Mouse (Mus musculus) embryonic facial prominence, embryonic 11.5 days (tissue): ENCODE measurements around the gene Olfr1130. TPM values are rescaled to one million over a fixed set of nuclear protein-coding genes. Genes with fewer than 3 reads are reported as not detected.
"Not testable (repeated sequence)": the region's sequence is repeated elsewhere in the genome, so short reads cannot be mapped to it uniquely, and the experiment has no call there.

Experiments
- ATAC-seq: fragments of 200-750 bp; cut with Nextera tagmentation; replicated peaks from 2 replicates; pipeline ENCODE4 v1.8.0; 2017; ENCODE audit warnings: low read depth; ENCODE audit not compliant: insufficient number of reproducible peaks, low FRiP score, low TSS enrichment
- DNase-seq: peaks from one replicate; pipeline ENCODE4 v3.0.0-alpha.2; 2015; ENCODE audit warnings: low spot score
- H3K27ac ChIP-seq: fragments of 300-500 bp; sonication (generic); replicated peaks from 2 replicates; pipeline ENCODE4 v1.5.1; 2014; ENCODE audit warnings: mild to moderate bottlenecking, low read depth, low read length, control low read depth
- H3K27me3 ChIP-seq: fragments of 300-500 bp; sonication (generic); 2 replicates; pipeline ENCODE4 v1.6.1; 2014; ENCODE audit warnings: mild to moderate bottlenecking, low read length, moderate library complexity, mixed read lengths; ENCODE audit not compliant: control insufficient read depth, insufficient read depth
- H3K36me3 ChIP-seq: fragments of 300-500 bp; sonication (generic); replicated peaks from 2 replicates; pipeline ENCODE4 v1.6.1; 2014; ENCODE audit warnings: low read depth, mild to moderate bottlenecking, low read length, moderate library complexity, mixed read lengths; ENCODE audit not compliant: control insufficient read depth, insufficient read depth
- H3K4me1 ChIP-seq: fragments of 300-500 bp; sonication (generic); 2 replicates; pipeline ENCODE4 v1.6.1; 2014; ENCODE audit warnings: low read length, mixed read lengths; ENCODE audit not compliant: control insufficient read depth, insufficient read depth
- H3K4me2 ChIP-seq: fragments of 300-500 bp; sonication (generic); 2 replicates; pipeline ENCODE4 v1.6.1; 2014; ENCODE audit warnings: low read depth, mild to moderate bottlenecking, control low read depth, low read length, moderate library complexity
- H3K4me3 ChIP-seq: fragments of 300-500 bp; sonication (generic); 2 replicates; pipeline ENCODE4 v1.5.1; 2014; ENCODE audit warnings: low read depth, low read length, control low read depth
- H3K9ac ChIP-seq: fragments of 300-500 bp; sonication (generic); replicated peaks from 2 replicates; pipeline ENCODE4 v1.6.1; 2014; ENCODE audit warnings: mild to moderate bottlenecking, control low read depth, low read length
- H3K9me3 ChIP-seq: fragments of 300-500 bp; sonication (generic); replicated peaks from 2 replicates; pipeline ENCODE4 v1.6.1; 2016; ENCODE audit warnings: mild to moderate bottlenecking, low read length, inconsistent platforms, mixed read lengths; ENCODE audit not compliant: control insufficient read depth
- WGBS: fragments of 180-500 bp; shearing (Covaris S2); extraction: QIAGEN DNeasy Blood & Tissue Kit; methylation state at CpG from one replicate; pipeline ENCODE4 v1.1.7; 2014; 5-methylcytosine and 5-hydroxymethylcytosine counted together
- polyA plus RNA-seq: library from polyadenylated mRNA; unstranded; fragments of >200 nt; fragmentation: Nextera tagmentation; extraction: Ambion mirVana; gene quantifications from 2 replicates; pipeline ENCODE4 v1.2.1, GENCODE M21; 2014

Olfr1130 gene
- polyA plus RNA-seq: not detected in 2 replicates

DNA sequence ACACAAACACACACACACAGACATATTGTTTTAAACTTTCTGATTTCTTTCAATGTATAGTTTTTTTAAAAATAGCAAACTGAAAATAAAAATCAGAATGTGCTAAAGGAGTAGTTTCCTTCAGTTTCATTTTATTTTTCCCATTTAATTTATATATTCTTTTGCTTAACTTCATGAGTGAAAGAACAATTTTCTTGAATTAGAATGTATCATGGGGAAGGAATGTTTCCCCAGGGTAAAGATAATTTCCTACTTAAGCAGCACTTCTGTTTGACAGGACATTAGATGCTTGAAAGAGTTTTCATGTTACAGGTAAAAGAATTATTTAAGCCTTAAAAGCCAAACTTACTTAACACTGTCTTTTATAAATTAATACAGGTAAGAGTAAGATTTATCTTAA is at the start of gene Olfr1130:
Gene Olfr1130 (plus strand): TSS at position 301 of the 400 bp plus-strand sequence.
- not testable (repeated sequence) for H3K27ac ChIP-seq, DNase-seq, H3K36me3 ChIP-seq, H3K27me3 ChIP-seq, ATAC-seq, H3K4me2 ChIP-seq, H3K4me3 ChIP-seq, H3K9ac ChIP-seq, H3K4me1 ChIP-seq, H3K9me3 ChIP-seq

GRCm38 (mm10) chr2:87573602-87574001 is 32.4 kb upstream of the Olfr1130 start, which contains the start of gene Olfr1129:
TSS of gene Olfr1129 (plus strand) at chr2:87573902.
- not testable (repeated sequence) for H3K36me3 ChIP-seq, H3K9ac ChIP-seq, H3K4me3 ChIP-seq, H3K4me1 ChIP-seq, H3K27me3 ChIP-seq, ATAC-seq, H3K9me3 ChIP-seq, DNase-seq, H3K27ac ChIP-seq, H3K4me2 ChIP-seq
- 79% methylated on average over 1 of the region's 1 CpGs for WGBS

GRCm38 (mm10) chr2:87626804-87627203 is 20.8 kb downstream of the Olfr1130 start, which contains the start of gene Olfr1131:
TSS of gene Olfr1131 (plus strand) at chr2:87627104.
- H3K4me1 ChIP-seq: no peaks in the 10 kb centered on the region
- H3K4me3 ChIP-seq: no peak within 1 kb of the TSS
- 65% methylated on average over 3 of the region's 3 CpGs for WGBS
- no peak within 1 kb of the TSS for H3K27ac ChIP-seq
- no peaks in the 10 kb centered on the region for H3K27me3 ChIP-seq
- no peak for DNase-seq
- H3K9ac ChIP-seq: no peak within 1 kb of the TSS
- H3K4me2 ChIP-seq: no peak within 1 kb of the TSS
- H3K36me3 ChIP-seq: no peaks in the 10 kb centered on the region
- no peak for ATAC-seq
- H3K9me3 ChIP-seq: no peaks in the 10 kb centered on the region

GRCm38 (mm10) chr2:87637435-87637834 is 31.4 kb downstream of the Olfr1130 start, which contains the start of gene Olfr1132:
TSS of gene Olfr1132 (minus strand) at chr2:87637535.
- no peaks in the 10 kb centered on the region for H3K9me3 ChIP-seq
- H3K4me2 ChIP-seq: no peak within 1 kb of the TSS
- no peaks in the 10 kb centered on the region for H3K27me3 ChIP-seq
- no peak within 1 kb of the TSS for H3K9ac ChIP-seq
- no peak within 1 kb of the TSS for H3K27ac ChIP-seq
- DNase-seq (no peak), ATAC-seq (no peak)
- no peaks in the 10 kb centered on the region for H3K36me3 ChIP-seq
- no peaks in the 10 kb centered on the region for H3K4me1 ChIP-seq
- no peak within 1 kb of the TSS for H3K4me3 ChIP-seq

DNA sequence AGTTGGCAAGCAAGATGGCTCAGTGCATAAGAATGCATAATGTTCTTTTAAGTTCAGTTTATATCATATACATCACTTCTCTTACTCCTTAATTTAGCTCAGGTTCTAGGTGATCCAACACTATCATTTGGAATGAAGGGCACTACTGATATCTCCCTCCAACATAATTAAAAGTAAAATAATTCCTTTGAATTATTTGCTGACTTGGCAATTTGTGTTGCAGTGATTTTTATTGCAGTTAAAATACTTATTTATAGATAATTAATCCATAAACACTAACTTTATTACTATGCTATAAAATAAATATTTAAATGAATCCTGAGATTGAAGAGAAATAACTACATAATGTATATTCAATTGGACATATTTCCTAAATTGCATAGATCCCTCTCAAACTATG is 36.4 kb downstream of the Olfr1130 start:
- H3K4me2 ChIP-seq: no peak overlapping the region

GRCm38 (mm10) chr2:87647274-87647673 is 41.3 kb downstream of the Olfr1130 start, which contains the start of gene Olfr1133:
TSS of gene Olfr1133 (minus strand) at chr2:87647374.
- Histone ChIP-seq H3K9ac (no peak within 1 kb of the TSS), H3K27me3 (no peaks in the 10 kb centered on the region), H3K36me3 (no peaks in the 10 kb centered on the region), H3K4me2 (no peak within 1 kb of the TSS), H3K27ac (no peak within 1 kb of the TSS), H3K4me1 (no peaks in the 10 kb centered on the region), H3K4me3 (no peak within 1 kb of the TSS), H3K9me3 (no peaks in the 10 kb centered on the region)
- no peak for ATAC-seq
- DNase-seq: no peak

More for the DNA sequence above, 36.4 kb downstream of the Olfr1130 start:
- Histone ChIP-seq H3K27ac (no peak overlapping the region), H3K4me3 (no peak overlapping the region), H3K9me3 (no peaks in the 10 kb centered on the region), H3K36me3 (no peaks in the 10 kb centered on the region), H3K27me3 (no peaks in the 10 kb centered on the region), H3K9ac (no peak overlapping the region), H3K4me1 (no peaks in the 10 kb centered on the region)
- ATAC-seq (no peak), DNase-seq (no peak)

GRCm38 (mm10) chr2:87658360-87658759 is 52.3 kb downstream of the Olfr1130 start, which contains the start of gene Olfr1134:
TSS of gene Olfr1134 (minus strand) at chr2:87658460.
- ATAC-seq: no peak

More at GRCm38 (mm10) chr2:87658360-87658759, 52.3 kb downstream of the Olfr1130 start, which contains the start of gene Olfr1134:
- H3K4me1 ChIP-seq: no peaks in the 10 kb centered on the region
- no peaks in the 10 kb centered on the region for H3K27me3 ChIP-seq
- H3K4me3 ChIP-seq: no peak within 1 kb of the TSS
- H3K9me3 ChIP-seq: no peaks in the 10 kb centered on the region
- H3K9ac ChIP-seq: no peak within 1 kb of the TSS
- no peak within 1 kb of the TSS for H3K4me2 ChIP-seq
- no peak within 1 kb of the TSS for H3K27ac ChIP-seq
- DNase-seq: no peak
- WGBS: 91% methylated on average over 2 of the region's 2 CpGs
- H3K36me3 ChIP-seq: no peaks in the 10 kb centered on the region
